Mouse (Mus musculus): Measurements from ENCODE around the gene Ret. TPM values are rescaled to one million over a fixed set of nuclear protein-coding genes. Genes with fewer than 3 reads are reported as not detected.

Gene Ret
- polyA plus RNA-seq, 1 experiment from 2014 or later = 0.20 TPM

GRCm38 (mm10) chr6:118168106-118168505 is 29.4 kb downstream of the Ret start:
- Histone ChIP-seq H3K9ac (ENCODE audit: low read depth, low read length) (no peak overlapping the region), H3K4me1 (ENCODE audit: control insufficient read depth, insufficient read depth, low read length) (no peaks in the 10 kb centered on the region), H3K9me3 (replicated peaks; ENCODE audit: control insufficient read depth, low read length) (no peaks in the 10 kb centered on the region), H3K27me3 (ENCODE audit: control insufficient read depth, insufficient read depth, low read length) (no peaks in the 10 kb centered on the region), H3K4me3 (ENCODE audit: low read depth, low read length) (no peak overlapping the region), H3K27ac (ENCODE audit: low read depth, low read length) (no peak overlapping the region), H3K4me2 (no peak overlapping the region), H3K36me3 (ENCODE audit: control insufficient read depth, insufficient read depth, low read length) (no peaks in the 10 kb centered on the region)
- ATAC-seq (replicated peaks; ENCODE audit: insufficient number of reproducible peaks, low FRiP score, low TSS enrichment) = no peak
- 82% methylated on average over 14 of the region's 14 CpGs for WGBS (ENCODE audit: insufficient replicate concordance)

- WGBS (ENCODE audit: insufficient replicate concordance) = 81% methylated on average over 9 of the region's 9 CpGs
Observed at GRCm38 (mm10) chr6:118167013-118167412, 30.5 kb downstream of the Ret start.

GRCm38 (mm10) chr6:118165516-118165915 is 32.0 kb downstream of the Ret start:
- no peaks in the 10 kb centered on the region for H3K4me1 ChIP-seq (ENCODE audit: control insufficient read depth, insufficient read depth, low read length)
- no peaks in the 10 kb centered on the region for H3K36me3 ChIP-seq (ENCODE audit: control insufficient read depth, insufficient read depth, low read length)
- no peak for ATAC-seq (replicated peaks; ENCODE audit: insufficient number of reproducible peaks, low FRiP score, low TSS enrichment)
- no peak overlapping the region for H3K27ac ChIP-seq (ENCODE audit: low read depth, low read length)
- H3K9me3 ChIP-seq (replicated peaks; ENCODE audit: control insufficient read depth, low read length) = no peaks in the 10 kb centered on the region
- no peak overlapping the region for H3K4me3 ChIP-seq (ENCODE audit: low read depth, low read length)
- H3K27me3 ChIP-seq (ENCODE audit: control insufficient read depth, insufficient read depth, low read length) = no peaks in the 10 kb centered on the region
- H3K9ac ChIP-seq (ENCODE audit: low read depth, low read length) = no peak overlapping the region
- 84% methylated on average over 1 of the region's 1 CpGs for WGBS (ENCODE audit: insufficient replicate concordance)
- H3K4me2 ChIP-seq = no peak overlapping the region

More at GRCm38 (mm10) chr6:118167013-118167412, 30.5 kb downstream of the Ret start:
- Histone ChIP-seq H3K4me3 (ENCODE audit: low read depth, low read length) (no peak overlapping the region), H3K27ac (ENCODE audit: low read depth, low read length) (no peak overlapping the region), H3K27me3 (ENCODE audit: control insufficient read depth, insufficient read depth, low read length) (no peaks in the 10 kb centered on the region), H3K4me1 (ENCODE audit: control insufficient read depth, insufficient read depth, low read length) (no peaks in the 10 kb centered on the region), H3K9me3 (replicated peaks; ENCODE audit: control insufficient read depth, low read length) (no peaks in the 10 kb centered on the region), H3K9ac (ENCODE audit: low read depth, low read length) (no peak overlapping the region), H3K36me3 (ENCODE audit: control insufficient read depth, insufficient read depth, low read length) (no peaks in the 10 kb centered on the region), H3K4me2 (no peak overlapping the region)
- no peak for ATAC-seq (replicated peaks; ENCODE audit: insufficient number of reproducible peaks, low FRiP score, low TSS enrichment)

- ATAC-seq (replicated peaks; ENCODE audit: insufficient number of reproducible peaks, low FRiP score, low TSS enrichment) = no peak
- Histone ChIP-seq H3K4me3 (ENCODE audit: low read depth, low read length) (no peak overlapping the region), H3K9ac (ENCODE audit: low read depth, low read length) (no peak overlapping the region), H3K4me2 (no peak overlapping the region), H3K36me3 (ENCODE audit: control insufficient read depth, insufficient read depth, low read length) (no peaks in the 10 kb centered on the region), H3K4me1 (ENCODE audit: control insufficient read depth, insufficient read depth, low read length) (no peaks in the 10 kb centered on the region), H3K27ac (ENCODE audit: low read depth, low read length) (no peak overlapping the region), H3K27me3 (ENCODE audit: control insufficient read depth, insufficient read depth, low read length) (no peaks in the 10 kb centered on the region), H3K9me3 (replicated peaks; ENCODE audit: control insufficient read depth, low read length) (no peaks in the 10 kb centered on the region)
- 50% methylated on average over 8 of the region's 8 CpGs for WGBS (ENCODE audit: insufficient replicate concordance)
Observed at GRCm38 (mm10) chr6:118164691-118165090, 32.8 kb downstream of the Ret start.

GRCm38 (mm10) chr6:118163086-118163485 is 34.4 kb downstream of the Ret start:
- no peaks in the 10 kb centered on the region for H3K9me3 ChIP-seq (replicated peaks; ENCODE audit: control insufficient read depth, low read length)
- H3K4me1 ChIP-seq (ENCODE audit: control insufficient read depth, insufficient read depth, low read length) = no peaks in the 10 kb centered on the region
- no peak for ATAC-seq (replicated peaks; ENCODE audit: insufficient number of reproducible peaks, low FRiP score, low TSS enrichment)
- no peak overlapping the region for H3K4me2 ChIP-seq
- 92% methylated on average over 2 of the region's 2 CpGs for WGBS (ENCODE audit: insufficient replicate concordance)
- H3K9ac ChIP-seq (ENCODE audit: low read depth, low read length) = no peak overlapping the region
- H3K36me3 ChIP-seq (ENCODE audit: control insufficient read depth, insufficient read depth, low read length) = no peaks in the 10 kb centered on the region
- H3K27ac ChIP-seq (ENCODE audit: low read depth, low read length) = no peak overlapping the region
- H3K4me3 ChIP-seq (ENCODE audit: low read depth, low read length) = no peak overlapping the region
- no peaks in the 10 kb centered on the region for H3K27me3 ChIP-seq (ENCODE audit: control insufficient read depth, insufficient read depth, low read length)

- Histone ChIP-seq H3K4me3 (ENCODE audit: low read depth, low read length) (no peak overlapping the region), H3K9ac (ENCODE audit: low read depth, low read length) (no peak overlapping the region), H3K4me2 (no peak overlapping the region), H3K36me3 (ENCODE audit: control insufficient read depth, insufficient read depth, low read length) (no peaks in the 10 kb centered on the region), H3K27ac (ENCODE audit: low read depth, low read length) (no peak overlapping the region), H3K9me3 (replicated peaks; ENCODE audit: control insufficient read depth, low read length) (no peaks in the 10 kb centered on the region), H3K27me3 (ENCODE audit: control insufficient read depth, insufficient read depth, low read length) (no peaks in the 10 kb centered on the region), H3K4me1 (ENCODE audit: control insufficient read depth, insufficient read depth, low read length) (no peaks in the 10 kb centered on the region)
- WGBS (ENCODE audit: insufficient replicate concordance) = 85% methylated on average over 12 of the region's 12 CpGs
- ATAC-seq (replicated peaks; ENCODE audit: insufficient number of reproducible peaks, low FRiP score, low TSS enrichment) = no peak
Observed at GRCm38 (mm10) chr6:118162457-118163082, 34.9 kb downstream of the Ret start.

GRCm38 (mm10) chr6:118153091-118153490 is 44.4 kb downstream of the Ret start:
- H3K27ac ChIP-seq (ENCODE audit: low read depth, low read length) = no peak overlapping the region
- no peak overlapping the region for H3K4me2 ChIP-seq
- 75% methylated on average over 5 of the region's 5 CpGs for WGBS (ENCODE audit: insufficient replicate concordance)
- no peaks in the 10 kb centered on the region for H3K4me1 ChIP-seq (ENCODE audit: control insufficient read depth, insufficient read depth, low read length)
- no peaks in the 10 kb centered on the region for H3K27me3 ChIP-seq (ENCODE audit: control insufficient read depth, insufficient read depth, low read length)
- H3K4me3 ChIP-seq (ENCODE audit: low read depth, low read length) = no peak overlapping the region
- no peak for ATAC-seq (replicated peaks; ENCODE audit: insufficient number of reproducible peaks, low FRiP score, low TSS enrichment)
- no peaks in the 10 kb centered on the region for H3K36me3 ChIP-seq (ENCODE audit: control insufficient read depth, insufficient read depth, low read length)
- H3K9me3 ChIP-seq (replicated peaks; ENCODE audit: control insufficient read depth, low read length) = no peaks in the 10 kb centered on the region
- no peak overlapping the region for H3K9ac ChIP-seq (ENCODE audit: low read depth, low read length)

GRCm38 (mm10) chr6:118150988-118151387 is 46.5 kb downstream of the Ret start:
- Histone ChIP-seq H3K9me3 (replicated peaks; ENCODE audit: control insufficient read depth, low read length) (no peaks in the 10 kb centered on the region), H3K4me2 (no peak overlapping the region), H3K4me1 (ENCODE audit: control insufficient read depth, insufficient read depth, low read length) (no peaks in the 10 kb centered on the region), H3K27me3 (ENCODE audit: control insufficient read depth, insufficient read depth, low read length) (no peaks in the 10 kb centered on the region), H3K9ac (ENCODE audit: low read depth, low read length) (no peak overlapping the region), H3K27ac (ENCODE audit: low read depth, low read length) (no peak overlapping the region), H3K4me3 (ENCODE audit: low read depth, low read length) (no peak overlapping the region), H3K36me3 (ENCODE audit: control insufficient read depth, insufficient read depth, low read length) (no peaks in the 10 kb centered on the region)
- no peak for ATAC-seq (replicated peaks; ENCODE audit: insufficient number of reproducible peaks, low FRiP score, low TSS enrichment)
- 68% methylated on average over 8 of the region's 8 CpGs for WGBS (ENCODE audit: insufficient replicate concordance)

GRCm38 (mm10) chr6:118150538-118150937 is 47.0 kb downstream of the Ret start:
- no peak overlapping the region for H3K4me2 ChIP-seq
- WGBS (ENCODE audit: insufficient replicate concordance) = 74% methylated on average over 2 of the region's 2 CpGs
- H3K4me1 ChIP-seq (ENCODE audit: control insufficient read depth, insufficient read depth, low read length) = no peaks in the 10 kb centered on the region
- no peaks in the 10 kb centered on the region for H3K9me3 ChIP-seq (replicated peaks; ENCODE audit: control insufficient read depth, low read length)
- H3K27ac ChIP-seq (ENCODE audit: low read depth, low read length) = no peak overlapping the region
- ATAC-seq (replicated peaks; ENCODE audit: insufficient number of reproducible peaks, low FRiP score, low TSS enrichment) = no peak
- no peaks in the 10 kb centered on the region for H3K27me3 ChIP-seq (ENCODE audit: control insufficient read depth, insufficient read depth, low read length)
- H3K36me3 ChIP-seq (ENCODE audit: control insufficient read depth, insufficient read depth, low read length) = no peaks in the 10 kb centered on the region
- no peak overlapping the region for H3K9ac ChIP-seq (ENCODE audit: low read depth, low read length)
- no peak overlapping the region for H3K4me3 ChIP-seq (ENCODE audit: low read depth, low read length)

Measured in heart, embryonic 11.5 days (tissue).